Mouse (Mus musculus) embryonic fibroblast, embryonic 13.5 days (primary cell): ENCODE data around the gene Tlr7. TPM values are rescaled to one million over a fixed set of nuclear protein-coding genes. Genes with fewer than 3 reads are reported as not detected.
A peak's percentile ranks its signal among the peaks of the same experiment; 100 is the strongest.
"Not testable (repeated sequence)": the region's sequence is repeated elsewhere in the genome, so short reads cannot be mapped to it uniquely, and the experiment has no call there.

ENCODE experiments used
- H3K27ac ChIP-seq: 2 replicates; pipeline ENCODE4 v1.5.1; 2012; ENCODE audit warnings: low read length, control low read depth, inconsistent platforms; ENCODE audit not compliant: insufficient read depth
- H3K4me1 ChIP-seq: 2 replicates; pipeline ENCODE4 v1.6.1; 2011; ENCODE audit warnings: low read length; ENCODE audit not compliant: control insufficient read depth, insufficient read depth
- H3K4me3 ChIP-seq: 2 replicates; pipeline ENCODE4 v1.5.1; 2011; ENCODE audit warnings: mild to moderate bottlenecking, control low read depth, low read length; ENCODE audit not compliant: insufficient read depth
- CTCF ChIP-seq: IDR thresholded peaks from 2 replicates; pipeline ENCODE4 v1.5.1; 2011; ENCODE audit warnings: mild to moderate bottlenecking, control low read depth, low read length, moderate library complexity, borderline replicate concordance; ENCODE audit not compliant: insufficient read depth
- POLR2A ChIP-seq: IDR thresholded peaks from 2 replicates; pipeline ENCODE4 v1.6.1; 2011; ENCODE audit warnings: low read depth, mild to moderate bottlenecking, control low read depth, low read length, moderate library complexity
- polyA plus RNA-seq: library from polyadenylated mRNA; stranded (reverse); fragments of >200 nt; gene quantifications from 2 replicates; pipeline ENCODE4 v1.2.4, GENCODE M21; 2011; ENCODE audit warnings: low read depth; ENCODE audit not compliant: missing spikeins, insufficient read length

The Tlr7 gene
- polyA plus RNA-seq, 1 experiment = 1.5 TPM

DNA sequence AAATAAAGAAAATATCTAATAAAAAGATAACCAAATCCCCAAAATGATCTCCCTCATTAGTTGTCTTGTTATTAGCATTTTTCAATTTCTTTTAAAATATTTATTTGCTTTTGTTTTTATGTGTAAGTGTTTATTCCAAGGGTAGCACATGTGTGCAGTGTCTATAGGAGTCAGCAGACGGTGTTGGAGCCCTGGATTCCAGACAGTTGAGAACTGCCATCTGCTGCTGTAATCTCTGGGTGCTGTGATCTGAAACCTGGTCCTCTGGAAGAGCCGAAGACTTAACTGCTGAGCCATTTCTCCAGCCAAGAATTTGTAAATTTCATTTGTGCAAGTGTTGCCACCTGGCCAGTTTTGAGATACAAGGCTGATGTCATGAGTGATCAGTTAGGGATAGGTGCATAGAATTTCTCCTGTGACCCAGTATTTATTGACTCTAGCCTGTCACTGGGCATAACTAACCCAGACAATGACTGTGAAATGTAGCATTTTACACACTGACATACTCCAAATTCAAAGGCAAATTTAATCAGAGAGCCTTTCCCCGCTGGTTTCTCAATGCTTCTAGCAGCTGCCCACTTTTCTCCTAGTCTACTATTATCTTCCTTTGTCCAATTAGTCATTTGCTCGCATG is 15.1 kb downstream of the Tlr7 start:
- Histone ChIP-seq H3K4me3 (no peak overlapping the region), H3K4me1 (0 out of 2 replicates have a peak, but pooled peaks cover 2% of the 10 kb centered on the region), H3K27ac (no peak overlapping the region)
- no peak for TF ChIP-seq POLR2A
- TF ChIP-seq CTCF = no peak

- H3K27ac ChIP-seq, H3K4me1 ChIP-seq, H3K4me3 ChIP-seq: not testable (repeated sequence)
These were observed 28.3 kb downstream of the Tlr7 start for GRCm38 (mm10) chrX:167302061-167302460.

- no peak overlapping the region for H3K4me3 ChIP-seq
- TF ChIP-seq CTCF = peak; percentile 54; the same call in 1 of the 2 replicates
- no peak for TF ChIP-seq POLR2A
- no peak overlapping the region for H3K27ac ChIP-seq
- no peaks in the 10 kb centered on the region for H3K4me1 ChIP-seq
These were observed 53.4 kb downstream of the Tlr7 start for GRCm38 (mm10) chrX:167276953-167277352.

DNA sequence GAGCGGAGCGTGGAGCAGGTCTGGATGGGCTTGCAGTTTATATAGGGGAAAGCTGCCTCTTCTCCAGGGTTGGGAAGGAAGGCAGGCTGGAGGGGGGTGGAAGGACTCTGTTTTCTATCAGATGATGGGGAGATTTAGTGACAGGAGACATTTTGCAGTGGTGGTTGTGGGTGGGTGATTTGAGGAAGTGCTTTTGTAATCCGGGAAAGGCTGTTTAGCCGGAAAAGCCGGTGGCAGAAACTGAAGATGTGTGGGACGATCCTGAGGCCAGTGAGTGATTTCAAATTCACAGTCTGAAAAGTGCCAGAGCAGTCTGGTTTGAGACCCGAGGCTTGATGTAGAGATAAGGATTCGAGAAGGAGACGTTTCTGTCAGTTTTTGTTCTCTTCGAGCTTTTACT is 53.8 kb downstream of the Tlr7 start:
- no peaks in the 10 kb centered on the region for H3K4me1 ChIP-seq
- H3K27ac ChIP-seq = no peak overlapping the region
- TF ChIP-seq POLR2A (no peak), CTCF (no peak)
- H3K4me3 ChIP-seq = no peak overlapping the region

GRCm38 (mm10) chrX:167264086-167264485 is 66.3 kb downstream of the Tlr7 start, which contains the start of gene Tlr8:
TSS of gene Tlr8 (minus strand) at chrX:167264329.
- no peak within 1 kb of the TSS for H3K27ac ChIP-seq
- TF ChIP-seq POLR2A (no peak), CTCF (no peak)
- H3K4me3 ChIP-seq = no peak within 1 kb of the TSS
- H3K4me1 ChIP-seq = no peaks in the 10 kb centered on the region

DNA sequence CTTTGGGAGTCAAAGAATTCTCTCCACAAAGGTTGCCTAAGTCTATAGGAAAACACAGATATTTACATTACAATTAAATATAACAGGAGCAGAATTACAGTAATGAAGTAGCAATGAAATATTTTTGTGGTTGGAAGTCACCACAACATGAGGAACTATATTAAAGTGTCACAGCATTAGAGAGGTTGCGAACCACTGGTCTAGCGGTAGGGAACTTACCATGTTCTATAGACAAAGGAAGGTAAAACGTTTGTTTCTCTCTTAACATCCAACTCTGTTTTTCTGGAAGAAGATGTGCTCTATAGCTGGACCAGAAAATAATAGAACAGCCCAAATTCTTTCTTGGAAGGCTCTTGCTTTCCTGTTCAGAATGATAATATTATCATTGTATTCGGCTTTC is 66.8 kb downstream of the Tlr7 start:
- no peaks in the 10 kb centered on the region for H3K4me1 ChIP-seq

More for the DNA sequence above, 66.8 kb downstream of the Tlr7 start:
- H3K27ac ChIP-seq = no peak overlapping the region
- TF ChIP-seq CTCF (no peak), POLR2A (no peak)
- no peak overlapping the region for H3K4me3 ChIP-seq

Other genes starting within 250 kb of the Tlr7 start
- 2,205 and 2,784 TPM in 2 replicates for gene Tmsb4x, start 121.2 kb downstream of the Tlr7 start, polyA plus RNA-seq
- not detected in 2 replicates for gene Tlr8, start 66.2 kb downstream of the Tlr7 start, polyA plus RNA-seq
- gene Prps2, start 52.2 kb upstream of the Tlr7 start, polyA plus RNA-seq = 22.9 and 23.1 TPM in 2 replicates